Mouse (Mus musculus) MEL (cell line): ENCODE results near the gene Dnajc22.

Experiments used
- CTCF ChIP-seq, 3 experiments: IDR thresholded peaks in 2 of 3; conservative IDR thresholded peaks in 1 of 3; 2 replicates each; pipeline ENCODE4 v1.5.1; 2011 to 2012; ENCODE audit warnings: low read length in 3 of 3, low read depth in 2 of 3, mild to moderate bottlenecking in 2 of 3, improper control_type of control experiment in 1 of 3, inconsistent platforms in 1 of 3, mixed read lengths in 1 of 3, moderate library complexity in 1 of 3; ENCODE audit not compliant: control insufficient read depth in 1 of 3, insufficient read depth in 1 of 3, poor library complexity in 1 of 3, severe bottlenecking in 1 of 3
- POLR2A ChIP-seq, 2 experiments: IDR thresholded peaks; 2 replicates each; pipeline ENCODE4 v1.6.1; 2011 to 2012; ENCODE audit warnings: low read length in 2 of 2, mild to moderate bottlenecking in 2 of 2, control low read depth in 1 of 2, improper control_type of control experiment in 1 of 2, low read depth in 1 of 2, moderate library complexity in 1 of 2; ENCODE audit not compliant: control insufficient read depth in 1 of 2, insufficient read depth in 1 of 2, poor library complexity in 1 of 2

GRCm38 (mm10) chr15:99099139-99099556 lies 6.2 kb downstream of the Dnajc22 start:
- TF ChIP-seq POLR2A (IDR thresholded peaks at IDR 0.05; ENCODE audit: control insufficient read depth in 1 of 2, insufficient read depth in 1 of 2, low read depth in 1 of 2, low read length in 2 of 2, poor library complexity in 1 of 2), result peak; percentile 25 to 49; a peak in 1 of 4 replicates
- peak; percentile 88 to 98 (median 97) for TF ChIP-seq CTCF (IDR thresholded peaks at IDR 0.05 in 2 of 3, conservative IDR thresholded peaks at IDR 0.05 in 1 of 3; ENCODE audit: control insufficient read depth in 1 of 3, insufficient read depth in 1 of 3, low read depth in 2 of 3, low read length in 3 of 3, poor library complexity in 1 of 3, severe bottlenecking in 1 of 3)
